Mouse (Mus musculus) neural tube, embryonic 14.5 days (tissue): ENCODE data around the gene Fxyd7. TPM values are rescaled to one million over a fixed set of nuclear protein-coding genes. Genes with fewer than 3 reads are reported as not detected.
A peak's percentile ranks its signal among the peaks of the same experiment; 100 is the strongest.

Experiments used
- ATAC-seq: fragments of 200-750 bp; cut with Nextera tagmentation; 2 replicates; pipeline ENCODE4 v1.8.0; 2017; ENCODE audit warnings: low read depth, mild to moderate bottlenecking, moderate TSS enrichment, moderate library complexity
- H3K27ac ChIP-seq: fragments of 300-500 bp; sonication (generic); 2 replicates; pipeline ENCODE4 v1.5.1; 2014; ENCODE audit warnings: low read depth, mild to moderate bottlenecking, control low read depth, low read length, moderate library complexity, mixed read lengths
- H3K27me3 ChIP-seq: fragments of 300-500 bp; sonication (generic); 2 replicates; pipeline ENCODE4 v1.6.1; 2014; ENCODE audit warnings: low read length; ENCODE audit not compliant: control insufficient read depth, insufficient read depth
- H3K36me3 ChIP-seq: fragments of 300-500 bp; sonication (generic); 2 replicates; pipeline ENCODE4 v1.6.1; 2014; ENCODE audit warnings: low read length, mixed read lengths; ENCODE audit not compliant: control insufficient read depth, insufficient read depth
- H3K4me1 ChIP-seq: fragments of 300-500 bp; sonication (generic); 2 replicates; pipeline ENCODE4 v1.6.1; 2014; ENCODE audit warnings: low read length; ENCODE audit not compliant: control insufficient read depth, insufficient read depth
- H3K4me2 ChIP-seq: fragments of 300-500 bp; sonication (generic); 2 replicates; pipeline ENCODE4 v1.6.1; 2014; ENCODE audit warnings: mild to moderate bottlenecking, low read depth, low read length, control low read depth
- H3K4me3 ChIP-seq: fragments of 300-500 bp; sonication (generic); 2 replicates; pipeline ENCODE4 v1.5.1; 2014; ENCODE audit warnings: low read depth, low read length, control low read depth, mixed read lengths
- H3K9ac ChIP-seq: fragments of 300-500 bp; sonication (generic); replicated peaks from 2 replicates; pipeline ENCODE4 v1.6.1; 2014; ENCODE audit warnings: low read depth, mild to moderate bottlenecking, control low read depth, low read length, mixed read lengths
- H3K9me3 ChIP-seq: fragments of 300-500 bp; sonication (generic); 2 replicates; pipeline ENCODE4 v1.6.1; 2016; ENCODE audit warnings: low read length; ENCODE audit not compliant: control insufficient read depth
- WGBS: fragments of 180-500 bp; shearing (Covaris S2); extraction: QIAGEN DNeasy Blood & Tissue Kit; methylation state at CpG from one replicate; pipeline ENCODE4 v1.1.7; 2014; 5-methylcytosine and 5-hydroxymethylcytosine counted together
- polyA plus RNA-seq: library from polyadenylated mRNA; unstranded; fragments of >200 nt; fragmentation: Nextera tagmentation; extraction: Ambion mirVana; gene quantifications from 2 replicates; pipeline ENCODE4 v1.2.1, GENCODE M21; 2014

The Fxyd7 gene
- polyA plus RNA-seq, 1 experiment from 2014 or later: 299 TPM

GRCm38 (mm10) chr7:31037675-31038074 is 13.6 kb downstream of the Fxyd7 start:
- Histone ChIP-seq H3K9me3 (no peaks in the 10 kb centered on the region), H3K36me3 (no peaks in the 10 kb centered on the region), H3K27ac (no peak overlapping the region), H3K4me2 (no peak overlapping the region), H3K27me3 (peaks cover 7% of the 10 kb centered on the region; the same call in 1 of the 2 replicates), H3K4me3 (no peak overlapping the region), H3K9ac (no peak overlapping the region), H3K4me1 (no peaks in the 10 kb centered on the region)
- 68% methylated on average over 2 of the region's 2 CpGs for WGBS
- no peak for ATAC-seq

DNA sequence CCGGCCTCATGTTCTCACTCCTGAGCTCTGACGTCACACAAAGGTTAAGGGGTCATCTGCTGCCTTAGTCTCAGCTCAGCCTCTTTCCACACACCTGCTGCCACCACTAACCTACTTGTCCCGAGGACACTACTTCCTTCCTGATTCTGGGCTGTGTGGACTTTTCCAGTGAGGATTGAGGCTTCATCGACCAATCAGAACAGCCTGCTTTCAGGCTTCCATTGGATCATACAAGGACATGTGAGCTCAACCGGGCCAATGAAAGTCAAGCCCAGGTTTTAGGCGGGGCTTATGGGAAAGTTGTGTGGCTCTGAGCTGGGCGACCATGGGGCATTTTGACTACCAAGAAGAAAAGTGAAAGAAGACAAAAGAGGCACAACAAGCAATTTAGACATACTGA is 14.3 kb downstream of the Fxyd7 start:
- H3K36me3 ChIP-seq: no peaks in the 10 kb centered on the region
- H3K4me3 ChIP-seq: no peak overlapping the region
- H3K4me2 ChIP-seq: no peak overlapping the region
- no peak for ATAC-seq
- H3K27ac ChIP-seq: no peak overlapping the region
- H3K9ac ChIP-seq: no peak overlapping the region
- H3K27me3 ChIP-seq: peaks cover 6% of the 10 kb centered on the region; the same call in 1 of the 2 replicates
- no peaks in the 10 kb centered on the region for H3K9me3 ChIP-seq
- H3K4me1 ChIP-seq: no peaks in the 10 kb centered on the region
- 87% methylated on average over 7 of the region's 7 CpGs for WGBS

- ATAC-seq: no peak
- WGBS: 78% methylated on average over 11 of the region's 11 CpGs
These were observed 16.0 kb downstream of the Fxyd7 start for GRCm38 (mm10) chr7:31035291-31035690.

GRCm38 (mm10) chr7:31034789-31035188 is 16.5 kb downstream of the Fxyd7 start:
- Histone ChIP-seq H3K4me1 (no peaks in the 10 kb centered on the region), H3K27ac (no peak overlapping the region), H3K4me2 (no peak overlapping the region), H3K9me3 (no peaks in the 10 kb centered on the region), H3K27me3 (no peaks in the 10 kb centered on the region), H3K36me3 (no peaks in the 10 kb centered on the region), H3K9ac (no peak overlapping the region), H3K4me3 (no peak overlapping the region)
- ATAC-seq: no peak
- 64% methylated on average over 11 of the region's 11 CpGs for WGBS

More at GRCm38 (mm10) chr7:31035291-31035690, 16.0 kb downstream of the Fxyd7 start:
- no peaks in the 10 kb centered on the region for H3K27me3 ChIP-seq
- H3K27ac ChIP-seq: no peak overlapping the region
- H3K36me3 ChIP-seq: no peaks in the 10 kb centered on the region
- H3K4me2 ChIP-seq: no peak overlapping the region
- no peak overlapping the region for H3K9ac ChIP-seq
- H3K9me3 ChIP-seq: no peaks in the 10 kb centered on the region
- H3K4me1 ChIP-seq: no peaks in the 10 kb centered on the region
- H3K4me3 ChIP-seq: no peak overlapping the region

DNA sequence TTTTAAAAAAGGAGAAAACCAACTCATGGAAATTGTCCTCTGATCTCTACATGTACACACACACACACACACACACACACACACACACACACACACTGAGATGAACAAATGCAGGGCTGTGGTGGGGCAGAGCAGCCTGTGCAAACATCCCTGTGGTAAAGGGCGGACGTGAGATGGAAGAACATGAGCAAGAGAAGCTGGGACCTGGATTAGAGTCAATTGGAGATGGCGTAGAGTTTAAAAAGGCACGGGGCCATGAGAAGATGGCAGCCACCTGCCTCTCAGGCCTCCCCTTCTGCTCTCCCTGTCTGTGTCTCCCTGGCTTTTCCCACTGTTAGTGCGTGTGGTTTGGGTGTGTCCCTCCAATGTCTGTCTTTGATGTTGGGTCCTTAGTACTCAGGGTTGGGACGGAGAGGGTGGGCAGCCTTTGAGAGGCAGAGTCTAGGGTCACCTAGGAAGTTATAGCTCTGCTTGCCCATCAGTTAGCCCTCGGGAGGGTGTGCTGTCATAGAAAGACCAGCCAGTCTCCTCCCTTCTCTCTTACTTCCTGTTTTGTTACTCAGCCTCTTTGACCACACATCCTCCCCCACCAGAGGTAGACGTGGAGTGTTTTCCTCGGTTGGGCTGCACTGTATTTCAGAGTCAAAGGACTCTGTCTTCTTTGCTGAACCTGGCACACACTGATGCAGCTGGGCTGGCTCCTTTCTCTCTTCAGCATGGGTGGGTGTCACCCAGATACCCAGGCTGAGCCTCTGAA is 17.7 kb downstream of the Fxyd7 start:
- Histone ChIP-seq H3K36me3 (no peaks in the 10 kb centered on the region), H3K4me2 (no peak overlapping the region), H3K9me3 (no peaks in the 10 kb centered on the region), H3K4me3 (no peak overlapping the region), H3K27me3 (no peaks in the 10 kb centered on the region), H3K4me1 (no peaks in the 10 kb centered on the region), H3K9ac (no peak overlapping the region), H3K27ac (no peak overlapping the region)
- WGBS: 74% methylated on average over 9 of the region's 9 CpGs
- ATAC-seq: no peak

GRCm38 (mm10) chr7:31031731-31032130 is 19.5 kb downstream of the Fxyd7 start:
- Histone ChIP-seq H3K4me3 (no peak overlapping the region), H3K4me1 (no peaks in the 10 kb centered on the region), H3K36me3 (no peaks in the 10 kb centered on the region), H3K9me3 (no peaks in the 10 kb centered on the region), H3K4me2 (no peak overlapping the region), H3K9ac (no peak overlapping the region), H3K27ac (no peak overlapping the region), H3K27me3 (no peaks in the 10 kb centered on the region)
- WGBS: 89% methylated on average over 7 of the region's 7 CpGs
- no peak for ATAC-seq

- 81% methylated on average over 2 of the region's 2 CpGs for WGBS
- Histone ChIP-seq H3K4me3 (no peak overlapping the region), H3K9ac (no peak overlapping the region), H3K9me3 (no peaks in the 10 kb centered on the region), H3K4me2 (no peak overlapping the region), H3K27ac (no peak overlapping the region), H3K27me3 (no peaks in the 10 kb centered on the region), H3K36me3 (no peaks in the 10 kb centered on the region), H3K4me1 (no peaks in the 10 kb centered on the region)
- no peak for ATAC-seq
These were observed 20.6 kb downstream of the Fxyd7 start for GRCm38 (mm10) chr7:31030717-31031116.

DNA sequence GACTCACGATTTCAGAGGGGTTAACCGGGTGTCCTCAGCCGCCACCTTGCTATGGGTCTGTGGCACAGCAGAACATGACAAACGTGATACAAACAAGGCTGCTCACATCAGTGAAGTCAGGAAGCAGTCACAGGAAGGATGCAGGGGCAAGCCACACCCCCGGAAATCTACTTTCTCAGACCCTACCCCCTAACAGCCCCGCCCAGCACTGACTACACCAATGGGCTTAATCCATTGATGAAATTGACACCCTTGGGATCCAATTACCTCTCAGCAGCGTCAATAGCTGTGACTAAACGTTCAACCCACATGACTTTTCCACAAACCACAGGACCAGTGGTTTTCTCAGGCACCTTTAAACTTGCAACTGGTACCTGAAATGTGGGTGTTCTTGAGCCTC is 22.7 kb downstream of the Fxyd7 start:
- H3K9ac ChIP-seq: no peak overlapping the region
- 81% methylated on average over 8 of the region's 8 CpGs for WGBS
- ATAC-seq: no peak
- H3K9me3 ChIP-seq: no peaks in the 10 kb centered on the region
- no peak overlapping the region for H3K4me3 ChIP-seq
- H3K27ac ChIP-seq: no peak overlapping the region
- H3K4me1 ChIP-seq: no peaks in the 10 kb centered on the region
- no peaks in the 10 kb centered on the region for H3K27me3 ChIP-seq
- no peak overlapping the region for H3K4me2 ChIP-seq
- H3K36me3 ChIP-seq: no peaks in the 10 kb centered on the region

- H3K27me3 ChIP-seq: no peaks in the 10 kb centered on the region
- no peaks in the 10 kb centered on the region for H3K36me3 ChIP-seq
- no peaks in the 10 kb centered on the region for H3K4me1 ChIP-seq
- H3K4me3 ChIP-seq: no peak overlapping the region
- H3K4me2 ChIP-seq: no peak overlapping the region
- H3K9ac ChIP-seq: no peak overlapping the region
- WGBS: 52% methylated on average over 10 of the region's 10 CpGs
- ATAC-seq: 0 out of 2 replicates have a peak, but pooled peaks have one; percentile 14
- no peaks in the 10 kb centered on the region for H3K9me3 ChIP-seq
- H3K27ac ChIP-seq: no peak overlapping the region
These were observed 34.0 kb downstream of the Fxyd7 start for GRCm38 (mm10) chr7:31017104-31017901.
